Mouse (Mus musculus) megakaryocyte-erythroid progenitor cell, adult 5 weeks (primary cell): ENCODE results near the gene AW209491. TPM values are rescaled to one million over a fixed set of nuclear protein-coding genes. Genes with fewer than 3 reads are reported as not detected.

Experiments
- polyA plus RNA-seq: library from polyadenylated mRNA; stranded (reverse); fragments of >175 nt; gene quantifications from 2 replicates; pipeline ENCODE4 v1.2.3, GENCODE M21; 2012

The AW209491 gene
- polyA plus RNA-seq = 0.66 and 0.77 TPM in 2 replicates

GRCm38 (mm10) chr13:14629726-14630641 lies at the start of gene AW209491:
Gene AW209491 (plus strand): TSS chr13:14630154.

DNA sequence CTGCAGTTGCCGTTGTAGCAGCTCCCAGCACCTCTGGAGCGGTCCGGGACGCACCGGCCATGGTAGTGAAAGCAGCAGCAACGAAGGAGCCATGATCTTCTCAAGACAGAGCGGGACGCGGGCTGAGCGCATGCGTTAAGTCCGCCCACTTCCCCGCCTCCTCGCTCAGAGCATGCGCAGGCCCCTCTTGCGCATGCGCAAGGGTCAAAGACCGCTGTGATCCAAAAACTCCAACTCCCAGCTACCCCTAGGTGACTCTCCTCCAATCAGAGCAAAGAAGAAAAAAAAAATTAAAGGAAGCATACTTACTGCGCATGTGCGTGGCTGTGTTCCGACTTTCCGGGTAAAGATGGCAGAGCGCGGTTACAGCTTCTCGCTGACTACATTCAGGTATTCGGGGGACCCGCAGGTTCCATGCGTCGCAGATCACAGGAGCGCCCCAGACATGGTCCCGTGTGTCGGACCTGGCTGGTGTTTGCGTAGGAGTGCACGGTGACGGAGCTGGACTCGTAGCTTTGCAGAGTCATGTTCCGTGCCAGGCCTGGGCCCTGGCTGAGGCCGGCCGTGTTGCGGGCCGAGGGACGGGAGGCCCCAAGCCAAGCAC lies 16.9 kb upstream of the AW209491 start, which contains the start of the genes Mrpl32 and Psma2:
Gene Mrpl32 (minus strand): TSS at position 240 of the 604 bp plus-strand sequence.
Gene Psma2 (plus strand): TSS at position 315 of the 604 bp plus-strand sequence.

Other genes starting within 250 kb of the AW209491 start
- not detected in 2 replicates for gene Hecw1, start 106.9 kb upstream of the AW209491 start, polyA plus RNA-seq
- gene Mrpl32, start 17.0 kb upstream of the AW209491 start, polyA plus RNA-seq = 19.0 and 19.8 TPM in 2 replicates
- 4.8 and 6.1 TPM in 2 replicates for gene Psma2, start 16.9 kb upstream of the AW209491 start, polyA plus RNA-seq